ENCODE assay signal across 15 mouse cellular contexts in genomic region chr7:90748636-90749035, GRCm38 (mm10).
A peak's percentile ranks its signal among the peaks of the same experiment; 100 is the strongest.
DNase-seq lines count a peak whose midpoint lies in the region.
"Had no signal": no experiment of that assay in that cellular context is flagged by ENCODE, and none has a peak within 500 bp of the region (broad histone marks: within the 10 kb centered on the region; RNA-seq: fewer than 3 reads in every experiment).

No protein-coding gene starts in this region.

- intact Hi-C loops in left cerebral cortex, postnatal 25 days (cut with DNase I), result no loop called here
- intact Hi-C loops in left cerebral cortex, postnatal 4 days (cut with DNase I), result no loop called here

- peak; percentile 14 for DNase-seq in left cerebral cortex, adult 11 months (ENCODE audit: low spot score)
- no peak for DNase-seq in left cerebral cortex, adult 18-20 months (ENCODE audit: low spot score in 2 of 2)
- peak; percentile 7 to 31 for DNase-seq in left cerebral cortex, postnatal 25 days (ENCODE audit: low spot score in 2 of 2)
- no peak for DNase-seq in left cerebral cortex, postnatal 4 days
- DNase-seq in telencephalon, adult 2 months (ENCODE audit: low read depth, low spot score), result peak; percentile 68
- DNase-seq in gastrocnemius, adult 18-20 months (ENCODE audit: low spot score), result no peak
- DNase-seq: adrenal gland, adult 8-10 months; adrenal gland, postnatal 25 days; cerebellum, adult 18-20 months; cerebellum, adult 9-10 months; cerebellum, postnatal 14 days; gastrocnemius, postnatal 25 days; heart, adult 18-20 months; heart, postnatal 10 days; heart, postnatal 36 days had no signal

Comparison
In these comparisons a context has a peak if more than half of its experiments do, and no peak if none do; other contexts are left out.
1. DNase-seq: peak in left cerebral cortex, adult 11 months (single experiment), left cerebral cortex, postnatal 25 days (2 of 2) and telencephalon, adult 2 months (single experiment); none in left cerebral cortex, adult 18-20 months (0 of 2), left cerebral cortex, postnatal 4 days (single experiment) and gastrocnemius, adult 18-20 months (single experiment).